Mouse (Mus musculus) lung, adult 2 months (tissue): ENCODE data around the gene Cps1.

Experiments used
- CTCF ChIP-seq: fragments of 200-500 bp; IDR thresholded peaks from 2 replicates; pipeline ENCODE4 v1.5.1; 2011; ENCODE audit warnings: mild to moderate bottlenecking, low read length, control low read depth; ENCODE audit not compliant: insufficient read depth
- POLR2A ChIP-seq: fragments of 200-500 bp; IDR thresholded peaks from 2 replicates; pipeline ENCODE4 v1.6.1; 2011; ENCODE audit warnings: low read depth, mild to moderate bottlenecking, control low read depth, low read length, borderline replicate concordance; ENCODE audit errors: extremely low read depth

GRCm38 (mm10) chr1:67116571-67116970, 6.3 kb upstream of the Cps1 start:
- no peak for TF ChIP-seq CTCF
- TF ChIP-seq POLR2A: no peak
